Mouse (Mus musculus) left cerebral cortex, postnatal 10 days (tissue): ENCODE results near the gene Sst. TPM values are rescaled to one million over a fixed set of nuclear protein-coding genes. Genes with fewer than 3 reads are reported as not detected.
A peak's percentile ranks its signal among the peaks of the same experiment; 100 is the strongest.
"Not testable (repeated sequence)": the region's sequence is repeated elsewhere in the genome, so short reads cannot be mapped to it uniquely, and the experiment has no call there.

ENCODE experiments used
- DNase-seq, 2 experiments: peaks; one replicate each; pipeline ENCODE4 v3.0.0; 2021 to 2022; ENCODE audit warnings: low spot score in 2 of 2, mixed read lengths in 1 of 2; ENCODE audit errors: extremely low spot score in 1 of 2
- intact Hi-C: fragments of 180-260 bp; cut with DNase I; formaldehyde crosslinking; loops from one replicate; pipeline ENCODE4 v1.15.1; 2025
- total RNA-seq, 2 experiments: library from RNA; stranded (reverse); gene quantifications; 2 replicates each; pipeline ENCODE4 v1.2.3; 2021

Sst gene
- 100 to 1,000 TPM; 320 to 376 TPM for total RNA-seq

GRCm38 (mm10) chr16:23890636-23891035, at the start of gene Sst:
TSS of gene Sst (minus strand) at chr16:23890958.
- intact Hi-C loops = no loop called here
- no peak for DNase-seq

- intact Hi-C loops = no loop called here
- no peak for DNase-seq
Observed at GRCm38 (mm10) chr16:23934397-23934796, 43.6 kb upstream of the Sst start.

GRCm38 (mm10) chr16:23932294-23932693, 41.5 kb upstream of the Sst start, which contains the start of gene Rtp2:
TSS of gene Rtp2 (minus strand) at chr16:23932394.
- DNase-seq = no peak
- intact Hi-C loops = no loop called here

- intact Hi-C loops = no loop called here
Observed at GRCm38 (mm10) chr16:23931275-23931674, 40.5 kb upstream of the Sst start.

GRCm38 (mm10) chr16:23930426-23931073, 39.8 kb upstream of the Sst start:
- intact Hi-C loops = no loop called here
- no peak for DNase-seq

More at GRCm38 (mm10) chr16:23931275-23931674, 40.5 kb upstream of the Sst start:
- no peak for DNase-seq

- DNase-seq = peak in 1 of 2 experiments; percentile 34
- intact Hi-C loops = no loop called here
Observed at GRCm38 (mm10) chr16:23927301-23928114, 36.8 kb upstream of the Sst start.

GRCm38 (mm10) chr16:23922906-23923305, 32.1 kb upstream of the Sst start:
- DNase-seq = no peak
- intact Hi-C loops = no loop called here

- intact Hi-C loops = no loop called here
Observed at GRCm38 (mm10) chr16:23921697-23922096, 30.9 kb upstream of the Sst start.

GRCm38 (mm10) chr16:23919418-23919817, 28.7 kb upstream of the Sst start:
- intact Hi-C loops = no loop called here
- DNase-seq = no peak

More at GRCm38 (mm10) chr16:23921697-23922096, 30.9 kb upstream of the Sst start:
- no peak for DNase-seq

- intact Hi-C loops = no loop called here
Observed at GRCm38 (mm10) chr16:23913401-23913800, 22.6 kb upstream of the Sst start.

GRCm38 (mm10) chr16:23912741-23913140, 22.0 kb upstream of the Sst start:
- intact Hi-C loops = no loop called here

More at GRCm38 (mm10) chr16:23913401-23913800, 22.6 kb upstream of the Sst start:
- DNase-seq = no peak

GRCm38 (mm10) chr16:23909015-23909354, 18.2 kb upstream of the Sst start:
- DNase-seq, intact Hi-C loops: not testable (repeated sequence)

More at GRCm38 (mm10) chr16:23912741-23913140, 22.0 kb upstream of the Sst start:
- DNase-seq = no peak

- intact Hi-C loops, DNase-seq: not testable (repeated sequence)
Observed at GRCm38 (mm10) chr16:23908076-23909014, 17.6 kb upstream of the Sst start.

GRCm38 (mm10) chr16:23906586-23906985, 15.8 kb upstream of the Sst start:
- DNase-seq, intact Hi-C loops: not testable (repeated sequence)

GRCm38 (mm10) chr16:23901411-23901810, 10.7 kb upstream of the Sst start:
- intact Hi-C loops = no loop called here
- DNase-seq = no peak

GRCm38 (mm10) chr16:23900061-23900460, 9.3 kb upstream of the Sst start:
- DNase-seq = peak in 1 of 2 experiments; percentile 24
- intact Hi-C loops = no loop called here

GRCm38 (mm10) chr16:23898840-23899239, 8.1 kb upstream of the Sst start:
- DNase-seq = peak; percentile 67 to 82
- intact Hi-C loops = loop anchor here (1.0 to 2.0 kb wide), 2 partner anchors 349 to 446 kb away; no protein-coding TSS in a partner anchor

- DNase-seq = peak; percentile 70 to 79
- intact Hi-C loops = loop anchor here (1.0 to 2.0 kb wide), 2 partner anchors 348 to 445 kb away; no protein-coding TSS in a partner anchor
Observed at GRCm38 (mm10) chr16:23897984-23898586, 7.3 kb upstream of the Sst start.
